14 mouse cellular contexts compared by ENCODE assay signal in genomic region chr16:22890683-22891510, GRCm38 (mm10). TPM values are rescaled to one million over a fixed set of nuclear protein-coding genes. Genes with fewer than 3 reads are reported as not detected.
A peak's percentile ranks its signal among the peaks of the same experiment; 100 is the strongest.
DNase-seq lines count a peak whose midpoint lies in the region; ATAC-seq and TF ChIP-seq lines count a peak whose summit lies in the region.
"Had no signal": no experiment of that assay in that cellular context is flagged by ENCODE, and none has a peak within 500 bp of the region (broad histone marks: within the 10 kb centered on the region; RNA-seq: fewer than 3 reads in every experiment).

Gene Ahsg (plus strand): TSS chr16:22891277.

- no peaks in the 10 kb centered on the region for H3K79me2 ChIP-seq in heart, adult 2 months (replicated peaks; ENCODE audit: control insufficient read depth, insufficient read depth, low read length)
- H3K79me2 ChIP-seq in CH12.LX (replicated peaks; ENCODE audit: control insufficient read depth, extremely low read depth, insufficient read depth, poor library complexity, severe bottlenecking), result no peaks in the 10 kb centered on the region

- no peak for TF ChIP-seq EP300 in heart, adult 2 months (IDR thresholded peaks at IDR 0.05; ENCODE audit: insufficient read depth, low read depth, low read length)
- no peak for TF ChIP-seq EP300 in CH12.LX (IDR thresholded peaks at IDR 0.05; ENCODE audit: low read length)
- no peak for TF ChIP-seq EP300 in liver, postnatal 0 days (IDR thresholded peaks at IDR 0.05; ENCODE audit: low read depth)

- no peaks in the 10 kb centered on the region for H3K4me1 ChIP-seq in heart, embryonic 16.5 days (ENCODE audit: control insufficient read depth, insufficient read depth, low read length)
- no peaks in the 10 kb centered on the region for H3K4me1 ChIP-seq in heart, adult 2 months (ENCODE audit: control insufficient read depth, insufficient read depth, low read length)
- 0 out of 4 replicates have a peak, but pooled peaks cover 0 to 2% of the 10 kb centered on the region in 2 experiments for H3K4me1 ChIP-seq in CH12.LX (ENCODE audit: control insufficient read depth in 1 of 2, insufficient read depth in 2 of 2)
- H3K4me1 ChIP-seq in liver, postnatal 0 days (ENCODE audit: insufficient read depth), result peaks cover 17% of the 10 kb centered on the region
- H3K4me1 ChIP-seq in forebrain, embryonic 14.5 days (ENCODE audit: control insufficient read depth, insufficient read depth, low read length), result no peaks in the 10 kb centered on the region
- H3K4me1 ChIP-seq: midbrain, embryonic 15.5 days had no signal

- no peak for TF ChIP-seq POLR2A in heart, adult 2 months (IDR thresholded peaks at IDR 0.05; ENCODE audit: insufficient read depth, low read depth, low read length)
- TF ChIP-seq POLR2A in CH12.LX (IDR thresholded peaks at IDR 0.05; ENCODE audit: low read depth, low read length), result no peak

- dilution Hi-C loops in CH12.LX (cut with MboI; ENCODE audit: extremely low pct_ligation_motif_present, extremely low pct_unique_long_range_greater_than_20kb, low sequenced_read_pairs), result no loop called here

- no peak for DNase-seq in heart, adult 2 months
- DNase-seq in CH12.LX (ENCODE audit: extremely low read depth), result no peak
- DNase-seq in liver, postnatal 0 days, result no peak
- no peak for DNase-seq in forebrain, embryonic 14.5 days (ENCODE audit: low spot score)
- DNase-seq: cerebellum, adult 9-10 months; forebrain, postnatal 0 days; left cerebral cortex, postnatal 4 days; lung, embryonic 14.5 days had no signal

- TF ChIP-seq CTCF in heart, adult 2 months (IDR thresholded peaks at IDR 0.05), result no peak
- TF ChIP-seq CTCF in CH12.LX (conservative IDR thresholded peaks at IDR 0.05 in 1 of 2, IDR thresholded peaks at IDR 0.05 in 1 of 2; ENCODE audit: low read depth in 2 of 2, low read length in 2 of 2), result no peak
- no peak for TF ChIP-seq CTCF in liver, postnatal 0 days (IDR thresholded peaks at IDR 0.05; ENCODE audit: low read depth)

- in situ Hi-C loops in CH12.LX (cut with MboI; ENCODE audit: low pct_ligation_motif_present, low pct_unique_long_range_greater_than_20kb, low sequenced_read_pairs), result loop anchor here (25.0 kb wide), 1 partner anchor 546 kb away; the partner anchor contains the start of gene Rtp1

- H3K4me2 ChIP-seq in heart, embryonic 16.5 days (ENCODE audit: low read depth, low read length), result no peak within 1 kb of the TSS
- no peak within 1 kb of the TSS for H3K4me2 ChIP-seq in CH12.LX (ENCODE audit: insufficient read depth, low read depth, poor library complexity, severe bottlenecking)
- H3K4me2 ChIP-seq in liver, postnatal 0 days (ENCODE audit: low read depth, low read length), result peak within 1 kb of the TSS; percentile 55
- no peak within 1 kb of the TSS for H3K4me2 ChIP-seq in forebrain, embryonic 14.5 days (ENCODE audit: low read length)
- H3K4me2 ChIP-seq: lung, embryonic 14.5 days; midbrain, embryonic 15.5 days had no signal

- no peaks in the 10 kb centered on the region for H3K27me3 ChIP-seq in heart, embryonic 16.5 days (ENCODE audit: control insufficient read depth, insufficient read depth, low read length)
- no peaks in the 10 kb centered on the region for H3K27me3 ChIP-seq in heart, adult 2 months (ENCODE audit: control insufficient read depth, insufficient read depth, low read length)
- H3K27me3 ChIP-seq in CH12.LX (replicated peaks), result no peaks in the 10 kb centered on the region
- H3K27me3 ChIP-seq in liver, postnatal 0 days (ENCODE audit: insufficient read depth, low read length), result no peaks in the 10 kb centered on the region
- H3K27me3 ChIP-seq in forebrain, embryonic 14.5 days (replicated peaks; ENCODE audit: control insufficient read depth, insufficient read depth, low read length), result no peaks in the 10 kb centered on the region
- H3K27me3 ChIP-seq: midbrain, embryonic 15.5 days had no signal

- 72% methylated on average over 11 of the region's 11 CpGs for WGBS in heart, embryonic 16.5 days
- 69% methylated on average over 11 of the region's 11 CpGs for WGBS in heart, adult 2 months
- WGBS in liver, postnatal 0 days (ENCODE audit: insufficient replicate concordance), result 33% methylated on average over 11 of the region's 11 CpGs
- 86% methylated on average over 11 of the region's 11 CpGs for WGBS in forebrain, embryonic 14.5 days

- H3K9ac ChIP-seq in heart, embryonic 16.5 days (ENCODE audit: low read length), result no peak within 1 kb of the TSS
- no peak within 1 kb of the TSS for H3K9ac ChIP-seq in heart, adult 2 months (ENCODE audit: low read depth, low read length)
- H3K9ac ChIP-seq in CH12.LX (ENCODE audit: insufficient read depth, low read depth), result no peak within 1 kb of the TSS
- H3K9ac ChIP-seq in liver, postnatal 0 days (replicated peaks), result peak within 1 kb of the TSS; percentile 57
- no peak within 1 kb of the TSS for H3K9ac ChIP-seq in forebrain, embryonic 14.5 days (ENCODE audit: low read length)
- H3K9ac ChIP-seq: forebrain, postnatal 0 days; lung, embryonic 14.5 days; midbrain, embryonic 15.5 days had no signal

- intact Hi-C loops in heart, adult 2 months (cut with DNase I), result no loop called here

- H3K27ac ChIP-seq in heart, embryonic 16.5 days (ENCODE audit: low read length), result no peak within 1 kb of the TSS
- H3K27ac ChIP-seq in heart, adult 2 months, result no peak within 1 kb of the TSS
- H3K27ac ChIP-seq in CH12.LX (ENCODE audit: insufficient read depth, low read depth), result no peak within 1 kb of the TSS
- peak within 1 kb of the TSS; percentile 98 for H3K27ac ChIP-seq in liver, postnatal 0 days (ENCODE audit: low read depth)
- no peak within 1 kb of the TSS for H3K27ac ChIP-seq in forebrain, embryonic 14.5 days (ENCODE audit: low read depth, low read length)
- H3K27ac ChIP-seq: midbrain, embryonic 15.5 days had no signal

- H3K36me3 ChIP-seq in heart, embryonic 16.5 days (ENCODE audit: control insufficient read depth, insufficient read depth), result no peaks in the 10 kb centered on the region
- no peaks in the 10 kb centered on the region for H3K36me3 ChIP-seq in heart, adult 2 months (ENCODE audit: control insufficient read depth, insufficient read depth, low read length)
- no peaks in the 10 kb centered on the region for H3K36me3 ChIP-seq in CH12.LX (replicated peaks in 1 of 2; ENCODE audit: control insufficient read depth in 1 of 2, insufficient read depth in 1 of 2, low read length in 1 of 2)
- H3K36me3 ChIP-seq in liver, postnatal 0 days (replicated peaks; ENCODE audit: insufficient read depth, low read length), result no peaks in the 10 kb centered on the region; the same call in 1 of the 2 replicates
- no peaks in the 10 kb centered on the region for H3K36me3 ChIP-seq in forebrain, embryonic 14.5 days (ENCODE audit: control insufficient read depth, insufficient read depth, low read length)
- H3K36me3 ChIP-seq: midbrain, embryonic 15.5 days had no signal

- ATAC-seq in heart, embryonic 16.5 days (replicated peaks; ENCODE audit: extremely low read depth, insufficient read depth, low FRiP score), result no peak
- peak; percentile 20 for ATAC-seq in granulocyte monocyte progenitor cell, adult 5-6 weeks (replicated peaks; ENCODE audit: poor library complexity, severe bottlenecking)
- peak; percentile 9 for ATAC-seq in liver, postnatal 0 days
- ATAC-seq in activated CD4-positive, CD25-positive, alpha-beta regulatory T cell, adult 4 months, result no peak
- no peak for ATAC-seq in forebrain, embryonic 14.5 days
- ATAC-seq: CD4-positive, CD25-positive, alpha-beta regulatory T cell, adult 4 months; forebrain, postnatal 0 days; midbrain, embryonic 15.5 days had no signal

- no peak within 1 kb of the TSS for H3K4me3 ChIP-seq in heart, embryonic 16.5 days (ENCODE audit: low read length)
- no peak within 1 kb of the TSS for H3K4me3 ChIP-seq in heart, adult 2 months
- no peak within 1 kb of the TSS for H3K4me3 ChIP-seq in CH12.LX (replicated peaks in 1 of 3; ENCODE audit: low read depth in 2 of 3, low read length in 2 of 3, poor library complexity in 1 of 3)
- H3K4me3 ChIP-seq in liver, postnatal 0 days (ENCODE audit: low read depth, low read length), result peak within 1 kb of the TSS; percentile 34
- H3K4me3 ChIP-seq in forebrain, embryonic 14.5 days (ENCODE audit: low read depth, low read length), result no peak within 1 kb of the TSS
- H3K4me3 ChIP-seq: midbrain, embryonic 15.5 days had no signal

- no peak for TF ChIP-seq RAD21 in CH12.LX (IDR thresholded peaks at IDR 0.05; ENCODE audit: low read depth, low read length)

- H3K9me3 ChIP-seq in heart, embryonic 16.5 days (replicated peaks; ENCODE audit: control insufficient read depth, low read length), result no peaks in the 10 kb centered on the region
- no peaks in the 10 kb centered on the region for H3K9me3 ChIP-seq in CH12.LX (replicated peaks; ENCODE audit: low read length)
- no peaks in the 10 kb centered on the region for H3K9me3 ChIP-seq in liver, postnatal 0 days (ENCODE audit: low read length)
- H3K9me3 ChIP-seq in forebrain, embryonic 14.5 days (replicated peaks; ENCODE audit: control insufficient read depth, low read length), result no peaks in the 10 kb centered on the region
- H3K9me3 ChIP-seq: midbrain, embryonic 15.5 days had no signal

TF ChIP-seq in CH12.LX, 34 proteins besides CTCF, POLR2A, EP300 and RAD21:
- TF ChIP-seq UBTF (IDR thresholded peaks at IDR 0.05; ENCODE audit: low read depth, low read length) (no peak), IRF4 (IDR thresholded peaks at IDR 0.05; ENCODE audit: low read depth, low read length) (peak; percentile 41; the same call in 1 of the 2 replicates)

RNA-seq across cellular contexts. Expression of gene Ahsg, which starts in this region (rescaled TPM):
- 9.9 and 13.0 TPM in 2 replicates for polyA plus RNA-seq in heart, embryonic 16.5 days (2015; fragmentation: Nextera tagmentation; extraction: Ambion mirVana)
- total RNA-seq in heart, adult 2 months (2021), result 1 to 10 TPM; 8.0 to 8.6 TPM
- polyA plus RNA-seq in heart, adult 2 months (2012; rRNA removed), result 15.1 and 19.3 TPM in 2 replicates
- total RNA-seq in CH12.LX (2012; rRNA removed) (not detected in 2 replicates), CH12.LX (2014; rRNA removed) (not detected in 2 replicates)
- 0.25 and 0.43 TPM in 2 replicates for polyA plus RNA-seq in CH12.LX (2012; ENCODE audit: insufficient read length, low read depth)
- total RNA-seq in granulocyte monocyte progenitor cell, adult 5-6 weeks (2014; fragmentation: Nextera tagmentation), result not detected in 2 replicates
- not detected in 2 replicates for total RNA-seq in granulocyte monocyte progenitor cell, adult 5-6 weeks (2017)
- polyA plus RNA-seq in liver, postnatal 0 days (2015; fragmentation: Nextera tagmentation; extraction: Ambion mirVana), result 25,564 and 27,060 TPM in 2 replicates
- polyA plus RNA-seq in activated CD4-positive, CD25-positive, alpha-beta regulatory T cell, adult 4 months (2017; shearing (Covaris generic)), result not detected
- polyA plus RNA-seq in forebrain, embryonic 14.5 days (2014; fragmentation: Nextera tagmentation; extraction: Ambion mirVana), result not detected in 2 replicates
- total RNA-seq: forebrain, postnatal 0 days; layer of hippocampus, postnatal 14 days; left cerebral cortex, postnatal 4 days had no signal
- polyA plus RNA-seq: CD4-positive, CD25-positive, alpha-beta regulatory T cell, adult 4 months; forebrain, postnatal 0 days; midbrain, embryonic 15.5 days had no signal

Comparison
In these comparisons a context has a peak if more than half of its experiments do, and no peak if none do; other contexts are left out.
1. RNA of gene Ahsg (total RNA-seq): 8.0 to 8.6 TPM in heart, adult 2 months; not detected in CH12.LX and not detected in granulocyte monocyte progenitor cell, adult 5-6 weeks; every median in the first group is over 4 times any median in the second.
2. RNA of gene Ahsg (polyA plus RNA-seq): 25,564 to 27,060 TPM in liver, postnatal 0 days; 15.1 to 19.3 TPM in heart, adult 2 months, 9.9 to 13.0 TPM in heart, embryonic 16.5 days, 0.25 to 0.43 TPM in CH12.LX, not detected in activated CD4-positive, CD25-positive, alpha-beta regulatory T cell, adult 4 months and not detected in forebrain, embryonic 14.5 days; every median in the first group is over 1,000 times any median in the second.
3. Peak in ATAC-seq in granulocyte monocyte progenitor cell, adult 5-6 weeks; RNA of the gene not detected or under 1 TPM.